In genomic region chr6:113530932-113531839, GRCm38 (mm10) we compare ENCODE assay signal across 8 mouse cellular contexts. TPM values are rescaled to one million over a fixed set of nuclear protein-coding genes. Genes with fewer than 3 reads are reported as not detected.
DNase-seq lines count a peak whose midpoint lies in the region; ATAC-seq and TF ChIP-seq lines count a peak whose summit lies in the region.

Emc3 (minus strand) TSS chr6:113531652.
Fancd2 (plus strand) TSS chr6:113531682.

- peak within 1 kb of the TSS; percentile 80 for H3K4me2 ChIP-seq in embryonic facial prominence, embryonic 14.5 days (ENCODE audit: low read depth, low read length)
- peak within 1 kb of the TSS; percentile 78 for H3K4me2 ChIP-seq in limb, embryonic 13.5 days (replicated peaks)
- H3K4me2 ChIP-seq in midbrain, embryonic 15.5 days, result peak within 1 kb of the TSS; percentile 66

- peak within 1 kb of the TSS; percentile 86 for H3K9ac ChIP-seq in embryonic facial prominence, embryonic 14.5 days (ENCODE audit: low read depth, low read length)
- H3K9ac ChIP-seq in limb, embryonic 13.5 days, result peak within 1 kb of the TSS; percentile 92
- peak within 1 kb of the TSS; percentile 58 for H3K9ac ChIP-seq in midbrain, embryonic 15.5 days

- H3K4me1 ChIP-seq in bone marrow, adult 2 months (ENCODE audit: control insufficient read depth, insufficient read depth, low read length), result peaks cover 1% of the 10 kb centered on the region; the same call in 1 of the 2 replicates
- peaks cover 10% of the 10 kb centered on the region; the same call in 1 of the 2 replicates for H3K4me1 ChIP-seq in embryonic facial prominence, embryonic 14.5 days (ENCODE audit: control insufficient read depth, insufficient read depth, low read length)
- H3K4me1 ChIP-seq in limb, embryonic 13.5 days, result peaks cover 17% of the 10 kb centered on the region
- peaks cover 22% of the 10 kb centered on the region for H3K4me1 ChIP-seq in midbrain, embryonic 15.5 days

- H3K36me3 ChIP-seq in embryonic facial prominence, embryonic 14.5 days (ENCODE audit: control insufficient read depth, insufficient read depth, low read length), result peaks cover 3% of the 10 kb centered on the region; the same call in 1 of the 2 replicates
- peaks cover 8% of the 10 kb centered on the region for H3K36me3 ChIP-seq in limb, embryonic 13.5 days
- 0 out of 2 replicates have a peak, but pooled peaks cover 1% of the 10 kb centered on the region for H3K36me3 ChIP-seq in midbrain, embryonic 15.5 days (replicated peaks)

- under 1% methylated on average over 47 of the region's 47 CpGs for WGBS in bone marrow, adult 2 months
- WGBS in embryonic facial prominence, embryonic 14.5 days, result 1% methylated on average over 35 of the region's 47 CpGs
- WGBS in limb, embryonic 13.5 days, result under 1% methylated on average over 47 of the region's 47 CpGs
- 1% methylated on average over 47 of the region's 47 CpGs for WGBS in midbrain, embryonic 15.5 days

- peak within 1 kb of the TSS; percentile 85 for H3K27ac ChIP-seq in bone marrow, adult 2 months (ENCODE audit: control insufficient read depth, insufficient read depth, low read depth, low read length, poor library complexity)
- H3K27ac ChIP-seq in embryonic facial prominence, embryonic 14.5 days (replicated peaks; ENCODE audit: low read depth, low read length), result peak within 1 kb of the TSS; percentile 79
- peak within 1 kb of the TSS; percentile 65; the same call in 1 of the 2 replicates for H3K27ac ChIP-seq in limb, embryonic 13.5 days
- H3K27ac ChIP-seq in midbrain, embryonic 15.5 days, result peak within 1 kb of the TSS; percentile 75

- peak; percentile 91 for DNase-seq in A20 (ENCODE audit: low read depth, low spot score)
- peak; percentile 90 for DNase-seq in embryonic facial prominence, embryonic 14.5 days (ENCODE audit: low spot score)
- peak; percentile 75 to 87 for DNase-seq in heart, adult 9 months (ENCODE audit: low spot score in 2 of 2)
- DNase-seq in kidney, adult 9 months, result peak; percentile 90
- peak; percentile 81 to 94 for DNase-seq in spleen, adult 18-20 months

- TF ChIP-seq CTCF in bone marrow, adult 2 months (IDR thresholded peaks at IDR 0.05; ENCODE audit: control insufficient read depth, insufficient read depth, low read length), result no peak; the same call in 1 of the 2 replicates

- TF ChIP-seq POLR2A in bone marrow, adult 2 months (IDR thresholded peaks at IDR 0.05; ENCODE audit: borderline replicate concordance, control insufficient read depth, low read depth, low read length), result peak; percentile 83

- peak; percentile 92 for ATAC-seq in embryonic facial prominence, embryonic 14.5 days (ENCODE audit: low read depth)
- peak; percentile 94 for ATAC-seq in limb, embryonic 13.5 days (ENCODE audit: low FRiP score, low read depth)
- ATAC-seq in midbrain, embryonic 15.5 days (replicated peaks), result peak; percentile 94

- peak within 1 kb of the TSS; percentile 100 for H3K4me3 ChIP-seq in bone marrow, adult 2 months (replicated peaks; ENCODE audit: control insufficient read depth, low read depth, low read length)
- peak within 1 kb of the TSS; percentile 86 for H3K4me3 ChIP-seq in embryonic facial prominence, embryonic 14.5 days (ENCODE audit: low read depth, low read length)
- H3K4me3 ChIP-seq in limb, embryonic 13.5 days, result peak within 1 kb of the TSS; percentile 93
- H3K4me3 ChIP-seq in midbrain, embryonic 15.5 days, result peak within 1 kb of the TSS; percentile 59

- no peaks in the 10 kb centered on the region for H3K9me3 ChIP-seq in embryonic facial prominence, embryonic 14.5 days (ENCODE audit: control insufficient read depth, low read length)
- no peaks in the 10 kb centered on the region for H3K9me3 ChIP-seq in limb, embryonic 13.5 days
- H3K9me3 ChIP-seq in midbrain, embryonic 15.5 days, result no peaks in the 10 kb centered on the region

- no peaks in the 10 kb centered on the region for H3K27me3 ChIP-seq in embryonic facial prominence, embryonic 14.5 days (replicated peaks; ENCODE audit: control insufficient read depth, insufficient read depth, low read length)
- H3K27me3 ChIP-seq in limb, embryonic 13.5 days, result no peaks in the 10 kb centered on the region
- H3K27me3 ChIP-seq in midbrain, embryonic 15.5 days (replicated peaks), result no peaks in the 10 kb centered on the region

RNA-seq across cellular contexts. Expression of gene Emc3, which starts in this region (rescaled TPM):
- polyA plus RNA-seq in bone marrow, adult 2 months (2011; ENCODE audit: insufficient read depth, insufficient read length, low replicate concordance, missing spikeins), result 16.7 and 30.2 TPM in 2 replicates
- 96.7 and 103 TPM in 2 replicates for polyA plus RNA-seq in embryonic facial prominence, embryonic 14.5 days (2014; fragmentation: Nextera tagmentation; extraction: Ambion mirVana)
- 94.0 and 98.4 TPM in 2 replicates for polyA plus RNA-seq in limb, embryonic 13.5 days (2015; fragmentation: Nextera tagmentation; extraction: Ambion mirVana)
- 104 and 105 TPM in 2 replicates for polyA plus RNA-seq in midbrain, embryonic 15.5 days (2015; fragmentation: Nextera tagmentation; extraction: Ambion mirVana)

RNA-seq across cellular contexts. Expression of gene Fancd2, which starts in this region (rescaled TPM):
- 11.0 and 13.2 TPM in 2 replicates for polyA plus RNA-seq in bone marrow, adult 2 months (2011; ENCODE audit: insufficient read depth, insufficient read length, low replicate concordance, missing spikeins)
- 7.5 and 7.8 TPM in 2 replicates for polyA plus RNA-seq in embryonic facial prominence, embryonic 14.5 days (2014; fragmentation: Nextera tagmentation; extraction: Ambion mirVana)
- polyA plus RNA-seq in limb, embryonic 13.5 days (2015; fragmentation: Nextera tagmentation; extraction: Ambion mirVana), result 11.6 and 11.7 TPM in 2 replicates
- 2.1 and 2.6 TPM in 2 replicates for polyA plus RNA-seq in midbrain, embryonic 15.5 days (2015; fragmentation: Nextera tagmentation; extraction: Ambion mirVana)

Comparison
In these comparisons a context has a peak if more than half of its experiments do, and no peak if none do; other contexts are left out.
1. Peak in every context shown above with its lines: DNase-seq, ATAC-seq, H3K4me3 ChIP-seq and H3K27ac ChIP-seq.